ENCODE assay signal across 23 mouse cellular contexts in the genomic region with DNA sequence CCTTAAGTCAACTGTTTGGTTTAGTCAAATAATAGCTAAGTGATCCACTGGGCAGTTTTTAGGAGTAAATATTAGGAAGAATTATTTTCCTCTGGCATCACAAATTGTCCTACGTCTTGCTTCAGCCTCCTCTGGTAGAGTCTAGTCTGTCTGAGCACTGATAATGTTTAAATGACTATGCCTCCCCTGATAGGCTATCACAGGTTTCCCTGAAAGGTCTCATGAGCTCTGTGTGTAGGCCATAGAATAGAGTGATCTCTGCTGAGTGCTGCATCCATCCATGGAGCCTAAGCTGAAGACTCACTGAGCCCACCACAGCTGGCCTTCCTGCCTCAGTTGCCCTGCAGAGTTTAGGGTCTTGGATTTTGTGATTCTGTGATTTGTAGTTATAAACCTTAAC. TPM values are rescaled to one million over a fixed set of nuclear protein-coding genes. Genes with fewer than 3 reads are reported as not detected.
A peak's percentile ranks its signal among the peaks of the same experiment; 100 is the strongest.
DNase-seq lines count a peak whose midpoint lies in the region; ATAC-seq and TF ChIP-seq lines count a peak whose summit lies in the region.
"Had no signal": no experiment of that assay in that cellular context is flagged by ENCODE, and none has a peak within 500 bp of the region (broad histone marks: within the 10 kb centered on the region; RNA-seq: fewer than 3 reads in every experiment).

No protein-coding gene starts in this region.

- no peak overlapping the region for H3K4me3 ChIP-seq in liver, adult 2 months (ENCODE audit: insufficient read depth, low read depth, low read length)
- H3K4me3 ChIP-seq in liver, embryonic 15.5 days (replicated peaks), result no peak overlapping the region
- H3K4me3 ChIP-seq in limb, embryonic 10.5 days, result no peak overlapping the region
- H3K4me3 ChIP-seq: embryonic facial prominence, embryonic 12.5 days; embryonic facial prominence, embryonic 15.5 days; forebrain, embryonic 13.5 days; gastrocnemius, adult 2 months; hindbrain, embryonic 12.5 days; hindbrain, embryonic 15.5 days had no signal

- no peak for DNase-seq in liver, adult 2 months (ENCODE audit: extremely low read depth, low read depth, low spot score)
- no peak for DNase-seq in liver
- DNase-seq in limb, embryonic 10.5 days (ENCODE audit: low spot score), result no peak
- no peak for DNase-seq in cerebellum, adult 8-10 months
- no peak for DNase-seq in gastrocnemius, adult 18-20 months (ENCODE audit: low spot score)
- DNase-seq: adrenal gland, adult 8-10 months; adrenal gland, postnatal 25 days; cerebellum, adult 11-12 months; cerebellum, adult 9-11 months; cerebellum, postnatal 25 days; gastrocnemius, adult 2 months; gastrocnemius, postnatal 14 days had no signal

- peak; percentile 62 for ATAC-seq in liver, embryonic 15.5 days (ENCODE audit: insufficient read depth)
- ATAC-seq in megakaryocyte progenitor cell, adult 5-6 weeks (replicated peaks; ENCODE audit: poor library complexity), result peak; percentile 61
- ATAC-seq: activated CD4-positive, CD25-positive, alpha-beta regulatory T cell, adult 4 months; forebrain, embryonic 13.5 days; forebrain, embryonic 16.5 days had no signal

- H3K9me3 ChIP-seq in liver, embryonic 15.5 days (replicated peaks), result no peaks in the 10 kb centered on the region
- no peaks in the 10 kb centered on the region for H3K9me3 ChIP-seq in limb, embryonic 10.5 days (replicated peaks)
- H3K9me3 ChIP-seq: embryonic facial prominence, embryonic 12.5 days; embryonic facial prominence, embryonic 15.5 days; forebrain, embryonic 13.5 days; hindbrain, embryonic 12.5 days; hindbrain, embryonic 15.5 days had no signal

- TF ChIP-seq CTCF in liver, adult 2 months (IDR thresholded peaks at IDR 0.05; ENCODE audit: low read depth, low read length), result no peak

- H3K9ac ChIP-seq in liver, adult 2 months (ENCODE audit: low read depth, low read length), result no peak overlapping the region
- no peak overlapping the region for H3K9ac ChIP-seq in liver, embryonic 15.5 days
- H3K9ac ChIP-seq: embryonic facial prominence, embryonic 12.5 days; embryonic facial prominence, embryonic 15.5 days; forebrain, embryonic 13.5 days; hindbrain, embryonic 12.5 days; hindbrain, embryonic 15.5 days had no signal

- peak overlapping the region; percentile 71 for H3K27ac ChIP-seq in liver, adult 2 months (replicated peaks; ENCODE audit: insufficient read depth, low read depth, low read length)
- H3K27ac ChIP-seq in liver, embryonic 15.5 days (replicated peaks), result no peak overlapping the region; the same call in 1 of the 2 replicates
- H3K27ac ChIP-seq in limb, embryonic 10.5 days, result no peak overlapping the region
- H3K27ac ChIP-seq: embryonic facial prominence, embryonic 12.5 days; embryonic facial prominence, embryonic 15.5 days; forebrain, embryonic 13.5 days; gastrocnemius, adult 2 months; hindbrain, embryonic 12.5 days; hindbrain, embryonic 15.5 days had no signal

- 16% methylated on average over 1 of the region's 1 CpGs for WGBS in liver, adult 2 months
- WGBS in liver, embryonic 15.5 days (ENCODE audit: insufficient replicate concordance), result 17% methylated on average over 1 of the region's 1 CpGs
- 85% methylated on average over 1 of the region's 1 CpGs for WGBS in limb, embryonic 10.5 days

- H3K27me3 ChIP-seq in liver, adult 2 months (ENCODE audit: control insufficient read depth, insufficient read depth, low read length), result no peaks in the 10 kb centered on the region
- H3K27me3 ChIP-seq in liver, embryonic 15.5 days, result no peaks in the 10 kb centered on the region
- H3K27me3 ChIP-seq in limb, embryonic 10.5 days (ENCODE audit: low read depth, poor library complexity, severe bottlenecking), result no peaks in the 10 kb centered on the region
- H3K27me3 ChIP-seq: embryonic facial prominence, embryonic 12.5 days; embryonic facial prominence, embryonic 15.5 days; forebrain, embryonic 13.5 days; hindbrain, embryonic 12.5 days; hindbrain, embryonic 15.5 days had no signal

- peaks cover 48% of the 10 kb centered on the region for H3K4me1 ChIP-seq in liver, adult 2 months (ENCODE audit: control insufficient read depth, insufficient read depth, low read length)
- peaks cover 36% of the 10 kb centered on the region for H3K4me1 ChIP-seq in liver, embryonic 15.5 days (replicated peaks)
- no peaks in the 10 kb centered on the region; the same call in 1 of the 2 replicates for H3K4me1 ChIP-seq in limb, embryonic 10.5 days

- no peak for TF ChIP-seq POLR2A in liver, adult 2 months (IDR thresholded peaks at IDR 0.05; ENCODE audit: extremely low read depth, insufficient read depth, low read length)

- peaks cover 33% of the 10 kb centered on the region for H3K36me3 ChIP-seq in liver, adult 2 months (ENCODE audit: control insufficient read depth, insufficient read depth, low read length)
- H3K36me3 ChIP-seq in liver, embryonic 15.5 days (replicated peaks), result peaks cover 96% of the 10 kb centered on the region
- H3K36me3 ChIP-seq in limb, embryonic 10.5 days, result peaks cover 89% of the 10 kb centered on the region

- H3K4me2 ChIP-seq in liver, embryonic 15.5 days, result no peak overlapping the region
- H3K4me2 ChIP-seq: embryonic facial prominence, embryonic 12.5 days; embryonic facial prominence, embryonic 15.5 days; forebrain, embryonic 13.5 days; heart, embryonic 11.5 days; hindbrain, embryonic 12.5 days; hindbrain, embryonic 15.5 days had no signal

- peaks cover 30% of the 10 kb centered on the region for H3K79me2 ChIP-seq in liver, adult 2 months (ENCODE audit: control insufficient read depth, insufficient read depth, low read length)

RNA-seq across cellular contexts. Expression of a gene that starts 15.1 kb away (rescaled TPM):
- total RNA-seq in liver, adult 2 months (2014; rRNA removed), result 14.8 and 15.9 TPM in 2 replicates
- 17.2 and 19.0 TPM in 2 replicates for polyA plus RNA-seq in liver, adult 2 months (2012; rRNA removed)
- polyA plus RNA-seq in liver, embryonic 15.5 days (2015; fragmentation: Nextera tagmentation; extraction: Ambion mirVana), result 58.4 and 61.1 TPM in 2 replicates
- 36.1 and 42.4 TPM in 2 replicates for total RNA-seq in megakaryocyte progenitor cell, adult 5-6 weeks (2015)
- total RNA-seq in megakaryocyte progenitor cell, adult 5-6 weeks (2017), result 58.2 and 86.6 TPM in 2 replicates
- polyA plus RNA-seq in limb, embryonic 10.5 days (2016; fragmentation: Nextera tagmentation; extraction: Ambion mirVana), result 135 and 142 TPM in 2 replicates
- total RNA-seq in gastrocnemius, adult 18-20 months (2021), result 10 to 100 TPM; 28.0 TPM

RNA-seq across cellular contexts. Expression of a gene that starts 33.0 kb away (rescaled TPM):
- total RNA-seq in liver, adult 2 months (2014; rRNA removed), result 1.7 and 2.4 TPM in 2 replicates
- 5.7 and 9.0 TPM in 2 replicates for polyA plus RNA-seq in liver, adult 2 months (2012; rRNA removed)
- polyA plus RNA-seq in liver, embryonic 15.5 days (2015; fragmentation: Nextera tagmentation; extraction: Ambion mirVana), result 0.26 and 0.28 TPM in 2 replicates
- total RNA-seq in megakaryocyte progenitor cell, adult 5-6 weeks (2015), result not detected in 2 replicates
- not detected in 2 replicates for total RNA-seq in megakaryocyte progenitor cell, adult 5-6 weeks (2017)
- polyA plus RNA-seq in limb, embryonic 10.5 days (2016; fragmentation: Nextera tagmentation; extraction: Ambion mirVana), result 2.1 and 2.9 TPM in 2 replicates
- total RNA-seq in gastrocnemius, adult 18-20 months (2021), result 1 to 10 TPM; 1.3 to 3.2 TPM
- total RNA-seq: common myeloid progenitor, adult 5-6 weeks had no signal
- polyA plus RNA-seq: activated CD4-positive, CD25-positive, alpha-beta regulatory T cell, adult 4 months; forebrain, embryonic 13.5 days; forebrain, embryonic 16.5 days had no signal

RNA-seq across cellular contexts. Expression of a gene that starts 45.3 kb away (rescaled TPM):
- 34.8 and 40.5 TPM in 2 replicates for total RNA-seq in liver, adult 2 months (2014; rRNA removed)
- 35.7 and 39.4 TPM in 2 replicates for polyA plus RNA-seq in liver, adult 2 months (2012; rRNA removed)
- polyA plus RNA-seq in liver, embryonic 15.5 days (2015; fragmentation: Nextera tagmentation; extraction: Ambion mirVana), result 34.0 and 34.9 TPM in 2 replicates
- 32.5 and 41.9 TPM in 2 replicates for total RNA-seq in megakaryocyte progenitor cell, adult 5-6 weeks (2015)
- 26.0 and 43.0 TPM in 2 replicates for total RNA-seq in megakaryocyte progenitor cell, adult 5-6 weeks (2017)
- 52.6 and 58.1 TPM in 2 replicates for polyA plus RNA-seq in limb, embryonic 10.5 days (2016; fragmentation: Nextera tagmentation; extraction: Ambion mirVana)
- total RNA-seq in gastrocnemius, adult 18-20 months (2021), result 10 to 100 TPM; 19.7 to 25.5 TPM

RNA-seq across cellular contexts. Expression of a gene that starts 50.5 kb away (rescaled TPM):
- 0.09 and 0.40 TPM in 2 replicates for total RNA-seq in liver, adult 2 months (2014; rRNA removed)
- polyA plus RNA-seq in liver, adult 2 months (2012; rRNA removed), result 0.27 and 0.40 TPM in 2 replicates
- 2.4 and 3.0 TPM in 2 replicates for polyA plus RNA-seq in liver, embryonic 15.5 days (2015; fragmentation: Nextera tagmentation; extraction: Ambion mirVana)
- total RNA-seq in megakaryocyte progenitor cell, adult 5-6 weeks (2015), result 11.2 and 16.7 TPM in 2 replicates
- 3.4 and 4.0 TPM in 2 replicates for total RNA-seq in megakaryocyte progenitor cell, adult 5-6 weeks (2017)
- polyA plus RNA-seq in limb, embryonic 10.5 days (2016; fragmentation: Nextera tagmentation; extraction: Ambion mirVana), result 10.7 and 16.0 TPM in 2 replicates
- total RNA-seq in gastrocnemius, adult 18-20 months (2021), result 1 to 10 TPM in 1 of 2 experiments, under 1 TPM in 1; 0.71 to 1.5 TPM
